Mouse (Mus musculus): ENCODE data around the gene Syt8. TPM values are rescaled to one million over a fixed set of nuclear protein-coding genes. Genes with fewer than 3 reads are reported as not detected.

Syt8 gene
- polyA plus RNA-seq (2012; rRNA removed) = 6.9 and 8.6 TPM in 2 replicates

GRCm38 (mm10) chr7:142434137-142434865, at the start of gene Syt8:
Gene Syt8 (plus strand): TSS chr7:142434850.

GRCm38 (mm10) chr7:142387419-142388148, 47.1 kb upstream of the Syt8 start, which contains the start of gene Ctsd:
Gene Ctsd (minus strand): TSS chr7:142388038.

GRCm38 (mm10) chr7:142441585-142441984, 6.9 kb downstream of the Syt8 start, which contains the start of gene Tnni2:
Gene Tnni2 (plus strand): TSS chr7:142441808.

GRCm38 (mm10) chr7:142460636-142461077, 26.0 kb downstream of the Syt8 start, which contains the start of gene Lsp1:
Gene Lsp1 (plus strand): TSS chr7:142460809.

Other genes starting within 250 kb of the Syt8 start
- gene Gm10153, start 244.5 kb upstream of the Syt8 start, polyA plus RNA-seq (2012; rRNA removed) = not detected in 2 replicates
- not detected in 2 replicates for gene Krtap5-3, start 233.5 kb upstream of the Syt8 start, polyA plus RNA-seq (2012; rRNA removed)
- 0.64 and 3.1 TPM in 2 replicates for gene Gm7579, start 223.0 kb upstream of the Syt8 start, polyA plus RNA-seq (2012; rRNA removed)
- gene Krtap5-5, start 204.9 kb upstream of the Syt8 start, polyA plus RNA-seq (2012; rRNA removed) = not detected in 2 replicates
- gene Gm40460, start 193.8 kb upstream of the Syt8 start, polyA plus RNA-seq (2012; rRNA removed) = not detected in 2 replicates
- gene Gm2431, start 176.5 kb upstream of the Syt8 start, polyA plus RNA-seq (2012; rRNA removed) = not detected in 2 replicates
- gene Gm4559, start 160.5 kb upstream of the Syt8 start, polyA plus RNA-seq (2012; rRNA removed) = not detected in 2 replicates
- gene Krtap5-1, start 137.7 kb upstream of the Syt8 start, polyA plus RNA-seq (2012; rRNA removed) = not detected in 2 replicates
- gene Krtap5-4, start 131.3 kb upstream of the Syt8 start, polyA plus RNA-seq (2012; rRNA removed) = not detected in 2 replicates
- gene Ifitm10, start 61.1 kb upstream of the Syt8 start, polyA plus RNA-seq (2012; rRNA removed) = 1.5 and 1.9 TPM in 2 replicates
- 0.17 TPM in 1 of 2 replicates, not detected in the other for gene Gm49369, start 52.2 kb upstream of the Syt8 start, polyA plus RNA-seq (2012; rRNA removed)
- 320 and 338 TPM in 2 replicates for gene Ctsd, start 46.8 kb upstream of the Syt8 start, polyA plus RNA-seq (2012; rRNA removed)
- 0.29 and 1.0 TPM in 2 replicates for gene Tnni2, start 7.0 kb downstream of the Syt8 start, polyA plus RNA-seq (2012; rRNA removed)
- gene Lsp1, start 26.0 kb downstream of the Syt8 start, polyA plus RNA-seq (2012; rRNA removed) = 78.3 and 91.5 TPM in 2 replicates
- gene Tnnt3, start 64.0 kb downstream of the Syt8 start, polyA plus RNA-seq (2012; rRNA removed) = 0.58 and 1.3 TPM in 2 replicates
- gene Mrpl23, start 97.8 kb downstream of the Syt8 start, polyA plus RNA-seq (2012; rRNA removed) = 7.3 and 8.3 TPM in 2 replicates
- 12.2 and 12.5 TPM in 2 replicates for gene Igf2, start 232.0 kb downstream of the Syt8 start, polyA plus RNA-seq (2012; rRNA removed)
- gene Gm49394, start 235.1 kb downstream of the Syt8 start, polyA plus RNA-seq (2012; rRNA removed) = not detected in 2 replicates

All from colon, adult 2 months (tissue).